Mouse (Mus musculus): ENCODE data around the gene Cep41. TPM values are rescaled to one million over a fixed set of nuclear protein-coding genes. Genes with fewer than 3 reads are reported as not detected.

Cep41 gene
- 124 TPM for polyA plus RNA-seq (2014; fragmentation: Illumina TruSeq; extraction: RNeasy Lipid Tissue Mini Kit (QIAGEN cat#74804); ENCODE audit: low read depth, low replicate concordance)

DNA sequence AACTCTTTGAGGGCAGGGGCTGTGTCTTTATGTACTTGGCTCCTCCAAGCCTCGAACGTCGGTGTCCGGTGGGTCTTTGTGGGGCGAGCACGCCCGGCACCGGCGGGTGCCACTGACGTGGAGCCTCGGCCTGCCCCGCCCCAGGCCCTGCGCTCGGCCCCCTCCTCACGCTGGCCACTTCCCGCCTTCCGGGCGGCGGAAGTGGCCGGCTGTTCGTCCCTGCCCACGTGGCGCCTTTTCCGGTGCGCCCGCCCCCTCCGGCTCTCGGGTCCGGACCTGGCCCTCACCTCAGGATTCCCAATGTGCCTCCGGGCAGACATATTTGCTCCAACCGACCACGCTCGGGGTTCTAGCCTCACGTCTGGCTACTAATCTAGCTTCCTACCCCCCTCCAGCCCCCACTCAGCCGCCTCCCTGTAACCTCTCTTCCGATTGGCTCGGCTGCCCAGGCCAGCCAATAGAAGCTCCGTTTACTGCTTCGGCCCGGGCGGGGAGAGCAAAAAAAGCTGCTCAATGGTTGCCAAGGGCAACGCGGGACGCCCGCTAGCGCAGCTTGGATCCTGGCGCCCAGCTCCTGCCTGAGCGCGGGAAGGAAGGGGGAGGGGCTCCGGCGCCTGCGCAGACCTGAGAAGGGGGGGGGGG lies at the start of gene Cep41:
Gene Cep41, minus strand, starts transcription at position 400 of the 642 bp plus-strand sequence.

DNA sequence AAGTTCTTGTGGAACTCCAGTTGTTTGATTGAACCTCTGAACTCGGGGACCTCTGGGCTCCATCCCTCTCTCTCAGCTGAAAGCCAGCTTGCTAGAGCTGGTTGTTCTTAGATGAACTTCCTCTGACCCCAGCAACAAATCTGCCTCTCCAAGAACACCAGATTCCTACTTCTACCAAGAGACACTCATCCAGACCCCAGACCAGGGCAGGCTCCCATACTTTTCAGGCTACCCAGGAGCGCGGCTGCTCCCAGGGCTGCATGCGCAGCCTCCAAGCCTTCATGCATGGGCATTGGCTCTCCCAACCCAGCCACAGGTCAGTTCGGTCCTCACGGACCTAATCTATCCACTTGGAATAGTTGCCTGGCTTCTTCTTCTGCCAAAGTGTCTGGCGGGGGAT lies 29.8 kb upstream of the Cep41 start, which contains the start of gene Mest:
Gene Mest, plus strand, starts transcription at position 217 of the 400 bp plus-strand sequence.

DNA sequence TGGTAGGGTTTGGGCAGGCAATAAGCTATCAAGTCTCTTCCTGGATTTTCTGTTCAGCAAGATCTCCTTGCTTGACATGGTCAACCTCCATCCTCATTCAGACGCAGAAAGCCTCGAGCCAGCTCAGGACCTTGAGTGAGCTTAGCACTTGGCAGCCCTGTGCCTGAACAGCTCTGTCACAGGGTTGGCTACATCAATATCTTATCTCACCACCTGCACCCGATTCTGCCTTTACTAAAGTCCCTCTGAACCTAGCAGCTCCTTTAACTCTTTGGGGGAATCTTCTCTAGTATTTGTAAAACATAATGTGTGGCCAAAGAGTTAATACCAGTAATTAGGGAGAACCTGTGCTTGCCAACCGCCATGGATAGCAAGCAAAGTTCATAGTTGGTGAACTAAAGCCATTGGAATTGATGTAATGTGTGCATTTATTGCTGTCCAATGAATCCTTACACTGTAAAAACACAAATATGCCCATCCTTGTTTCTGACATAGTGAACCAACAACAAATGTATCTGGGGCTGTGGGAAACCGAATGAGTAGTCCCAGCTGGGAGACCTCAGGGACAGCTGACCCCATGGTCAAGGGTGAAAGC lies 54.8 kb downstream of the Cep41 start, which contains the start of gene Cpa1:
Gene Cpa1, plus strand, starts transcription at position 545 of the 595 bp plus-strand sequence.

DNA sequence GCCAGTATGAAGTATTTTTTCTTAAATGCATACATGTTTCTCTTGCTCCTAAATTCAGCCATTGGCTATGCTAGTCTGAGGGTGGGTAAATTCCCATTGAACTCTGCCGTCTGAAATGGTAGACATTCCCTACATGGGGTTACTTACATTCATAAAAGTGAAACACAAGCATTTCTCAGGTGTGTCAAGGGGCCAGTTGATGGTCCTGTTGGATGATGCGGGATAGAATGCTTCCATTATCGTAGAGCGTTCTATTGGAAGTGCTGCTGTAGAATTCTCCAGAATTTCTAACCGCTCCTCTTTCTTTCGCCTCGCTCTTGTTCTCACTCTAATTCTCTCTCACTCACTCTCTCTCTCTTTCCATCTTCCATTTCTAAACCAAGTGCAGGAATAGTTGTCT lies 82.8 kb downstream of the Cep41 start, which contains the start of gene Cpa5:
Gene Cpa5, plus strand, starts transcription at position 301 of the 400 bp plus-strand sequence.

Other genes with a start within 250 kb of the Cep41 start
- 85.2 TPM for gene Tmem209, start 184.0 kb downstream of the Cep41 start, polyA plus RNA-seq (2014; fragmentation: Illumina TruSeq; extraction: RNeasy Lipid Tissue Mini Kit (QIAGEN cat#74804); ENCODE audit: low read depth, low replicate concordance)
- 491 TPM for gene Ssmem1, start 183.9 kb downstream of the Cep41 start, polyA plus RNA-seq (2014; fragmentation: Illumina TruSeq; extraction: RNeasy Lipid Tissue Mini Kit (QIAGEN cat#74804); ENCODE audit: low read depth, low replicate concordance)
- gene Cpa2, start 152.2 kb downstream of the Cep41 start, polyA plus RNA-seq (2014; fragmentation: Illumina TruSeq; extraction: RNeasy Lipid Tissue Mini Kit (QIAGEN cat#74804); ENCODE audit: low read depth, low replicate concordance) = 2.3 TPM
- gene Cpa4, start 125.4 kb downstream of the Cep41 start, polyA plus RNA-seq (2014; fragmentation: Illumina TruSeq; extraction: RNeasy Lipid Tissue Mini Kit (QIAGEN cat#74804); ENCODE audit: low read depth, low replicate concordance) = not detected
- gene Cpa5, start 82.7 kb downstream of the Cep41 start, polyA plus RNA-seq (2014; fragmentation: Illumina TruSeq; extraction: RNeasy Lipid Tissue Mini Kit (QIAGEN cat#74804); ENCODE audit: low read depth, low replicate concordance) = 63.4 TPM
- gene Cpa1, start 54.5 kb downstream of the Cep41 start, polyA plus RNA-seq (2014; fragmentation: Illumina TruSeq; extraction: RNeasy Lipid Tissue Mini Kit (QIAGEN cat#74804); ENCODE audit: low read depth, low replicate concordance) = not detected
- 2.5 TPM for gene Mest, start 29.8 kb upstream of the Cep41 start, polyA plus RNA-seq (2014; fragmentation: Illumina TruSeq; extraction: RNeasy Lipid Tissue Mini Kit (QIAGEN cat#74804); ENCODE audit: low read depth, low replicate concordance)
- gene Copg2, start 203.0 kb upstream of the Cep41 start, polyA plus RNA-seq (2014; fragmentation: Illumina TruSeq; extraction: RNeasy Lipid Tissue Mini Kit (QIAGEN cat#74804); ENCODE audit: low read depth, low replicate concordance) = 80.9 TPM
- 201 TPM for gene Tsga13, start 221.8 kb upstream of the Cep41 start, polyA plus RNA-seq (2014; fragmentation: Illumina TruSeq; extraction: RNeasy Lipid Tissue Mini Kit (QIAGEN cat#74804); ENCODE audit: low read depth, low replicate concordance)